Mouse (Mus musculus) brain, adult 10 weeks (tissue): ENCODE data around the gene Prl2c3. TPM values are rescaled to one million over a fixed set of nuclear protein-coding genes. Genes with fewer than 3 reads are reported as not detected.

ENCODE experiments used
- polyA plus RNA-seq: library from polyadenylated mRNA; stranded (reverse); fragments of 350-450 nt; fragmentation: Illumina TruSeq; extraction: RNeasy Lipid Tissue Mini Kit (QIAGEN cat#74804); gene quantifications from one replicate; pipeline ENCODE4 v1.2.3, GENCODE M21; 2015; ENCODE audit warnings: low read depth, low replicate concordance

Gene Prl2c3
- polyA plus RNA-seq, result not detected

DNA sequence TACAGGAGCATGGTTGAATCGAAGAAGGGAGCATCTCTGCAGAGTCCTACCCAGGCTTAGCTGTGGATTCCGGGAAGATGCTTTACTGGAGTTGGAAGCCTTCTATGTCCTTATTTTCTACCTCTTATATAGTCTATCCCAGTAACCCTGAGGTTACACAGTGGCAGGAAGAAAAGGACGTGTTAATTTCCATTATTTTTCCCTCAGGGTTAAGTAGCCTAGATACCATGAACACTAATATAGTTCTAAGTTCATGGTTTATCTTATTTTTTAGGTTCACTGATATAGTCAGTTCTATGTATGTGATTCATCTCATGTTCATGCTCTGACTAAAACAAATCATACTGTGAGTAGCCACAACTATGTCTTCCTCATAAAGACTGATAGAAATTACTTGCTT lies at the start of gene Prl2c3:
Gene Prl2c3, minus strand, starts transcription at position 101 of the 400 bp plus-strand sequence.

Other genes with a start within 250 kb of the Prl2c3 start
- gene Ero1lb, start 234.2 kb downstream of the Prl2c3 start, polyA plus RNA-seq, result 13.5 TPM
- not detected for gene Prl2c2, start 205.3 kb upstream of the Prl2c3 start, polyA plus RNA-seq